Mouse (Mus musculus): ENCODE measurements at regions not wholly inside any gene's neighbourhood (a gene's known extent, or its start where the extent isn't known, plus 50 kb on each side); places are given as distances from the start of the nearest gene placed in this dataset.

DNA sequence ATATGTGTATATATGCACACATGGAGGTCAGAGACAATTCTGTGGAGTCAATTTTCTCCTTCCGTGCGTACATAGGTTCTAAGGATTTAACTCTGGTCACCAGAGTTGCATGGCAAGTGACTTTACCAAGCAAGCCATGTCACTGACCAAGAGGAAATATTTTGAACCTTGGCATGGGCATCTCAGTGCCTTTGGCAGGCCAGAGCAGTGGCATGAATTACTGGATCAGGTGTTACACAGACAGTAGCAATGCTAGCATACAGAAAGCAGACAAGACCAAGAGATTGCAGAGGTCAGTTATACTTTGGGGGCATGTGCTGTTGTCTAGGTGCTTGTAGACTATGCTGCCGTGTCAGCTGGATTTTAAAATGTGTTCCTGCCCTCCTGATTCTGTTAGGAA, 95.2 kb upstream of the Gm5148 start:
- Histone ChIP-seq H3K27ac (ENCODE audit: low read depth) (no peak overlapping the region), H3K36me3 (replicated peaks; ENCODE audit: insufficient read depth, low read length) (no peaks in the 10 kb centered on the region), H3K9me3 (ENCODE audit: low read length) (no peaks in the 10 kb centered on the region), H3K4me3 (ENCODE audit: low read depth, low read length) (no peak overlapping the region), H3K4me2 (ENCODE audit: low read depth, low read length) (no peak overlapping the region), H3K9ac (replicated peaks) (no peak overlapping the region), H3K4me1 (ENCODE audit: insufficient read depth) (no peaks in the 10 kb centered on the region), H3K27me3 (ENCODE audit: insufficient read depth, low read length) (no peaks in the 10 kb centered on the region)
- TF ChIP-seq CTCF (IDR thresholded peaks at IDR 0.05; ENCODE audit: low read depth) (no peak), EP300 (IDR thresholded peaks at IDR 0.05; ENCODE audit: low read depth) (no peak)
- 83% methylated on average over 3 of the region's 3 CpGs for WGBS (ENCODE audit: insufficient replicate concordance)
- DNase-seq = no peak
- no peak for ATAC-seq

DNA sequence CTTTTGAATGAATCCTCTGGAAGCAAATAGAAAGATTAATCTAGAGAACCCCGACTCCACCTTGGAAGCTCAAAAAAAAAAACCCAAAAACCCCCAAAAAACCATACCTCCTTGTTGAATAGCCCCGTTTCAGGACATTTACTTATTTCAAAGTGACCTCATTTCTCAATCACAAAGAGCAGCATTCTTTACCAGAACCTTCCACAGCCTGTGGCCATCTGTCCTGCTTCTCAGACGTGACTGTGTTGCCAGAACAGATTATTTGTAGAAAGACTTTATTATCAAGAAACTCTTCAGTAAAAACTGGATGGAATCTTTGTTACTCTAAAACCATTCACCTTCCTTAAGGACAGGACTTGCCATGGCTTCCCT, 93.1 kb upstream of the Gm5148 start:
- Histone ChIP-seq H3K4me2 (ENCODE audit: low read depth, low read length) (no peak overlapping the region), H3K27me3 (ENCODE audit: insufficient read depth, low read length) (no peaks in the 10 kb centered on the region), H3K4me1 (ENCODE audit: insufficient read depth) (no peaks in the 10 kb centered on the region), H3K9ac (replicated peaks) (no peak overlapping the region), H3K4me3 (ENCODE audit: low read depth, low read length) (no peak overlapping the region), H3K9me3 (ENCODE audit: low read length) (no peaks in the 10 kb centered on the region), H3K27ac (ENCODE audit: low read depth) (no peak overlapping the region), H3K36me3 (replicated peaks; ENCODE audit: insufficient read depth, low read length) (no peaks in the 10 kb centered on the region)
- WGBS (ENCODE audit: insufficient replicate concordance) = 70% methylated on average over 3 of the region's 3 CpGs
- TF ChIP-seq EP300 (IDR thresholded peaks at IDR 0.05; ENCODE audit: low read depth) = no peak
- no peak for TF ChIP-seq CTCF (IDR thresholded peaks at IDR 0.05; ENCODE audit: low read depth)
- ATAC-seq = no peak
- no peak for DNase-seq

DNA sequence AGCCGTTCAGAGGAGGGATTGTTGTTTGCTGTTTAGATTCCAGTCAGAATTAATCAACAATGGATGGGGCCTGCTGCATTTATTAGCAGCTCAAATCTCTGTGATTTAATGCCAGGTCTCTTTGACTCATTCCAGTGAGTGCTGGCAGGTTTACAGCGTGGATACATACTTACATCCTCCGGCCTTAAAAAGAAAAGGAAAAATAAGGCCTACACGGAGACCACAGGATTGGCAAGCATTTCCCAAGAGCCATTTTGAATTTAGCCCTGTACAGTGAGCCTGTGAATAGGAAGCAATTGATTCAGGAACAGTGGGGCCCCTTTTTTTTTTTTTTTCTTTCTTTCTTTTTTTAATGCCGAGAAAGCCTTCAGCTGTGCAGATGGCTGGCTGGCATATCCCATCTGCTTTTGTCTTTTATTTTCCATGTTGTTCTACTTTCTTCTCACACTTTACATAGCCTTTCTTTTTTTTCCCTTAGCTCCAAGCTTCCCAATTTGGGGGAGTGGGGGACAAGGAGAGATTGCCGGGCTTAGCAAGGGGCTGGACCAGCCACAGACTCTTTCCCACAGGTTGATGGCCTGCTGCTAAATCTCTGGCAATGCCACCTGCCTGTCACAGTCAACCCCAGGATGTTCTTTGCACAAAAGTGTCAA, 92.6 kb upstream of the Gm5148 start:
- ATAC-seq (no peak), DNase-seq (no peak)
- no peak overlapping the region for H3K9ac ChIP-seq (replicated peaks)
- H3K4me1 ChIP-seq (ENCODE audit: insufficient read depth) = no peaks in the 10 kb centered on the region
- no peaks in the 10 kb centered on the region for H3K36me3 ChIP-seq (replicated peaks; ENCODE audit: insufficient read depth, low read length)
- no peak overlapping the region for H3K4me3 ChIP-seq (ENCODE audit: low read depth, low read length)
- H3K27me3 ChIP-seq (ENCODE audit: insufficient read depth, low read length) = no peaks in the 10 kb centered on the region
- H3K4me2 ChIP-seq (ENCODE audit: low read depth, low read length) = no peak overlapping the region
- 75% methylated on average over 6 of the region's 6 CpGs for WGBS (ENCODE audit: insufficient replicate concordance)
- TF ChIP-seq EP300 (IDR thresholded peaks at IDR 0.05; ENCODE audit: low read depth) (no peak), CTCF (IDR thresholded peaks at IDR 0.05; ENCODE audit: low read depth) (no peak)
- H3K27ac ChIP-seq (ENCODE audit: low read depth) = no peak overlapping the region
- no peaks in the 10 kb centered on the region for H3K9me3 ChIP-seq (ENCODE audit: low read length)

DNA sequence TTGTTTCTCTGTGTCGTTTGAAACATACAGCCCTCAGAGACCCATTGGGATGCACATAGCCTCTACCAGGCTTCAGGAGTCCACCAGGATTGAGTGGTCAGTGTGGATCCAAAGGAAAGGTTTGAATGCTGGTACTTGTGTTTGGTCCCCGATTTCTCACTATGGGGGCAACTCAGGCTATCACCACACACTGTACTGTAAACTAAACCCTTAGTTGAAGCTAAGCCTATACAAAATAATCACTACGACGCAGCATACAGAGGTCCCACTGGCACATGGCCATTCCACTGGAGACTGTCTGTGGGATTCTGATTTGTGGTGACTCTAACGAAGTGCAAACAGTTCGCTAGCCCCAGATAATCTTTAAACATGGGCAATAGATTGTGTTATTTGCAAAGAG, 91.5 kb upstream of the Gm5148 start:
- ATAC-seq = no peak
- Histone ChIP-seq H3K27ac (ENCODE audit: low read depth) (no peak overlapping the region), H3K4me2 (ENCODE audit: low read depth, low read length) (no peak overlapping the region), H3K27me3 (ENCODE audit: insufficient read depth, low read length) (no peaks in the 10 kb centered on the region), H3K9ac (replicated peaks) (no peak overlapping the region), H3K36me3 (replicated peaks; ENCODE audit: insufficient read depth, low read length) (no peaks in the 10 kb centered on the region), H3K9me3 (ENCODE audit: low read length) (no peaks in the 10 kb centered on the region), H3K4me3 (ENCODE audit: low read depth, low read length) (no peak overlapping the region), H3K4me1 (ENCODE audit: insufficient read depth) (no peaks in the 10 kb centered on the region)
- 82% methylated on average over 6 of the region's 6 CpGs for WGBS (ENCODE audit: insufficient replicate concordance)
- no peak for TF ChIP-seq EP300 (IDR thresholded peaks at IDR 0.05; ENCODE audit: low read depth)
- TF ChIP-seq CTCF (IDR thresholded peaks at IDR 0.05; ENCODE audit: low read depth) = no peak
- DNase-seq = no peak

DNA sequence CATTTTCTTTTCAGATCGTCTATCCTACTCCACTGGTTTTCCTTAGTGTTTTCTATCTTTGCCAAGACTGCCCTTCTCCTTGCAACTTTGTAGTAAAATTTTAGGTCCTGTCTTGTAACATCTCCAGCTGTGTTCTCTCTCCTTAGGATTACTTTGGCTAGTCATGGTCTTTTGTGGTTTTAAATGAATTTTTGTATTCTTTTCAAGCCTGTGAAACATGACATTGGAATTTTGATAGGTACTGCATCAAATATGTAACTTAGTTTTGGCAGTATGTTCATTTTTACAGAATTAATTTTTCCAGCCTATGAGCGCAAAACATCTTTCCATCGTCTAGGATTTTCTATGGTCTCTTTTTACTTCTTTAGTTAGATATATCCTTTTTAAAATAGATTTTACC, 88.6 kb upstream of the Gm5148 start:
- WGBS (ENCODE audit: insufficient replicate concordance) = 85% methylated on average over 3 of the region's 3 CpGs
- peaks cover 2% of the 10 kb centered on the region; the same call in 1 of the 2 replicates for H3K9me3 ChIP-seq (ENCODE audit: low read length)
- no peak overlapping the region for H3K4me2 ChIP-seq (ENCODE audit: low read depth, low read length)
- no peaks in the 10 kb centered on the region for H3K4me1 ChIP-seq (ENCODE audit: insufficient read depth)
- H3K9ac ChIP-seq (replicated peaks) = no peak overlapping the region
- no peaks in the 10 kb centered on the region for H3K27me3 ChIP-seq (ENCODE audit: insufficient read depth, low read length)
- DNase-seq = no peak
- H3K27ac ChIP-seq (ENCODE audit: low read depth) = no peak overlapping the region
- H3K36me3 ChIP-seq (replicated peaks; ENCODE audit: insufficient read depth, low read length) = no peaks in the 10 kb centered on the region
- no peak overlapping the region for H3K4me3 ChIP-seq (ENCODE audit: low read depth, low read length)
- no peak for ATAC-seq
- no peak for TF ChIP-seq EP300 (IDR thresholded peaks at IDR 0.05; ENCODE audit: low read depth)
- no peak for TF ChIP-seq CTCF (IDR thresholded peaks at IDR 0.05; ENCODE audit: low read depth)

DNA sequence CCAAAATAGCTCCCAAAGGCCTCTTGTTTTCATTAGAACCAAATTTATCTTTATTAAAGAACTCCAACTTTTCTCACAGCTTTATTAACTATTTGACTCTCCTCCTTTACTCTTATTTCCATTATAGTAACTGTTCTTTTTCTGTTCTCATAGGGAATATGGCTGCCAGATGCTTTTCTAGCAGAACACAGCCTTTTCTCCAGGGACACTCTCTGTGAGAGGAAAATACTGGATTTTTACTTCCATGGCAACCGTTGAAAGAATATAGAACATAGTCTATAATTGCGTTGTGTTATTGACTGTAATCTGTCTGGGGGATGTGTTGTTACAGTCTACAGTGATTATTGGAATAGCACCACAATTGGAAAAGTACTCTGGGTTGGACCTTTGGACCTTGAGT, 87.1 kb upstream of the Gm5148 start:
- H3K9me3 ChIP-seq (ENCODE audit: low read length) = peaks cover 2% of the 10 kb centered on the region; the same call in 1 of the 2 replicates
- 75% methylated on average over 2 of the region's 2 CpGs for WGBS (ENCODE audit: insufficient replicate concordance)

More for the DNA sequence above, 87.1 kb upstream of the Gm5148 start:
- Histone ChIP-seq H3K4me2 (ENCODE audit: low read depth, low read length) (no peak overlapping the region), H3K27ac (ENCODE audit: low read depth) (no peak overlapping the region), H3K36me3 (replicated peaks; ENCODE audit: insufficient read depth, low read length) (no peaks in the 10 kb centered on the region), H3K4me3 (ENCODE audit: low read depth, low read length) (no peak overlapping the region), H3K9ac (replicated peaks) (no peak overlapping the region), H3K4me1 (ENCODE audit: insufficient read depth) (no peaks in the 10 kb centered on the region), H3K27me3 (ENCODE audit: insufficient read depth, low read length) (no peaks in the 10 kb centered on the region)
- no peak for DNase-seq
- no peak for ATAC-seq
- TF ChIP-seq CTCF (IDR thresholded peaks at IDR 0.05; ENCODE audit: low read depth) (no peak), EP300 (IDR thresholded peaks at IDR 0.05; ENCODE audit: low read depth) (no peak)
